Mouse (Mus musculus): ENCODE results near the gene Ssh1. TPM values are rescaled to one million over a fixed set of nuclear protein-coding genes. Genes with fewer than 3 reads are reported as not detected.

Ssh1 gene
- total RNA-seq, 1 experiment from 2014 or later: 22.7 TPM

- DNase-seq: no peak
Observed at GRCm38 (mm10) chr5:113965659-113966185, 28.0 kb downstream of the Ssh1 start.

- DNase-seq: no peak
Observed at GRCm38 (mm10) chr5:113964972-113965371, 28.7 kb downstream of the Ssh1 start.

DNA sequence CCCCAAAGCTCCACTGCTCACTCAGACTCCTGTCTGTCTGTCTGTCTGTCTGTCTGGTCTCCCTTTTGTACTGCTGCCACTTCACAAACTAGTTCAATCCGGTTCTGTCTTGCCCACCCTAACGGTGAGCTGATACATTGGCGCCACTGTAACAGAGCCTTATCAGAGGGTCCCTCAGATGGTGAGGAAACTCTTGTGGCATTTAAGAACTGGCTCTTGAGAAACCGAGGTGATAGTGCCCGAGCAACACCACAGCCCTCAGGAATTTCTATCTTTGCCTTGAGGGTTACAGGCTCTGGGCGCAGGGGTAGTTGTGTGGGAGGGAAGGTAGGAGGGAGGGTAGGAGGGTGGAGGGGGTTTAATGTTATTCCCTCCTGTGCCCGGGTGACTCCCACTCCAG lies 31.9 kb downstream of the Ssh1 start:
- DNase-seq: no peak

DNA sequence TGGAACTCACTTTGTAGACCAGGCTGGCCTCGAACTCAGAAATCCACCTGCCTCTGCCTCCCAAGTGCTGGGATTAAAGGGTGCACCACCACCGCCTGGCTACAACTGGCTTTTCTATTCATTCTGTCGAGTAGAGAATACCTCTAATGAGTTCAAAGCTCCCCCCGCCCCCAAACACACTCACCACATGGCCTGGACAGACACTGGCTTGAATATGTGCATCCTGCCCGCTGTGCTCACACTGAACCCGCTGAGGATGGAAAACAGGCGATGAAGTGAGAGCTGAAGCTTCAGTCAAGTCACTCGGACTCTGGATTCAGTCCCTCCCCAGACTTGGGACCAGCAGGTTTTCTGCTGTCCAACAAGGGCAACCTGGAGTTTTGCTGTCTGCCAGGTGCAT lies 33.3 kb downstream of the Ssh1 start:
- DNase-seq: no peak

GRCm38 (mm10) chr5:113959039-113959438 lies 34.7 kb downstream of the Ssh1 start:
- DNase-seq: no peak

- DNase-seq: peak; percentile 89
Observed at GRCm38 (mm10) chr5:113956510-113956909, 37.2 kb downstream of the Ssh1 start.

DNA sequence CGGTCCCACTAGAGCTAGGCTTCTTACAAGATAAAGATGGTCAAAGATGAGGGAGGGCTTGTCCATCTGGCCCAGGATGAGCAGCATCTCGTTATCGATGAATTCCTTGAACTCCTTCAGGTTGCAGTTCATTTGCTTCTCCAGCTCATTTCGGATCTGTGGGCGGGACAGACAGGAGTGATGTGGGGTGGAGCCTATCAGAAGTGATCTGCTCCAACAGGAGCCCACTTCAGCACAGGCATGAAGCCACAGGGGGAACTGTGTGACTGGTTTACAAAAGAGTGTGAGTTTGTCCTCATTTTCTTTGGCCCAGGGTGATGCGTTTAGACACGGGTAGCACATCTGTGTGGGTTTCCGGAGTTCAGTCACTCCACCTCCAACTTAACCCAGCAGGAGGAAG lies 38.0 kb downstream of the Ssh1 start:
- DNase-seq: no peak

GRCm38 (mm10) chr5:113955281-113955680 lies 38.4 kb downstream of the Ssh1 start:
- DNase-seq: no peak

GRCm38 (mm10) chr5:113954421-113954820 lies 39.3 kb downstream of the Ssh1 start:
- peak; percentile 84 for DNase-seq

GRCm38 (mm10) chr5:113952519-113952918 lies 41.2 kb downstream of the Ssh1 start:
- DNase-seq: no peak

DNA sequence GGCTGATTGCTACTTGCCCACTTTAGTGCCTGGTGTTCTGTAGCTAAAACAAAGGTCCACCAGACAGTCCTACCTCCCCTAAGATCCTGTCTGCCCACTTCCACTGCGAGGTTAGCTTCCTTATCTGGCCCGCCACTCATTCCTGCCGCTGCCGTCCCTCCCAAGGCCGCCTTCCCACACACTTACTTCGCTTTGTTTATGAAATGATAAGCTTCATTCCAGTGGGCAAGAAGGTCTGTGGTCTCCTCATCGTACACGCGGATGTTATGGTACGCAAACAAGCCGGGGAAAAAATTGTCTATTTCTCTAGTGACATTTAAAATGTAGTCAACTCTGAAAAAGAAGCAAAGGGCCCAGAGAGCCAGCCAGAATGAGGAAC lies 42.0 kb downstream of the Ssh1 start:
- no peak for DNase-seq

DNA sequence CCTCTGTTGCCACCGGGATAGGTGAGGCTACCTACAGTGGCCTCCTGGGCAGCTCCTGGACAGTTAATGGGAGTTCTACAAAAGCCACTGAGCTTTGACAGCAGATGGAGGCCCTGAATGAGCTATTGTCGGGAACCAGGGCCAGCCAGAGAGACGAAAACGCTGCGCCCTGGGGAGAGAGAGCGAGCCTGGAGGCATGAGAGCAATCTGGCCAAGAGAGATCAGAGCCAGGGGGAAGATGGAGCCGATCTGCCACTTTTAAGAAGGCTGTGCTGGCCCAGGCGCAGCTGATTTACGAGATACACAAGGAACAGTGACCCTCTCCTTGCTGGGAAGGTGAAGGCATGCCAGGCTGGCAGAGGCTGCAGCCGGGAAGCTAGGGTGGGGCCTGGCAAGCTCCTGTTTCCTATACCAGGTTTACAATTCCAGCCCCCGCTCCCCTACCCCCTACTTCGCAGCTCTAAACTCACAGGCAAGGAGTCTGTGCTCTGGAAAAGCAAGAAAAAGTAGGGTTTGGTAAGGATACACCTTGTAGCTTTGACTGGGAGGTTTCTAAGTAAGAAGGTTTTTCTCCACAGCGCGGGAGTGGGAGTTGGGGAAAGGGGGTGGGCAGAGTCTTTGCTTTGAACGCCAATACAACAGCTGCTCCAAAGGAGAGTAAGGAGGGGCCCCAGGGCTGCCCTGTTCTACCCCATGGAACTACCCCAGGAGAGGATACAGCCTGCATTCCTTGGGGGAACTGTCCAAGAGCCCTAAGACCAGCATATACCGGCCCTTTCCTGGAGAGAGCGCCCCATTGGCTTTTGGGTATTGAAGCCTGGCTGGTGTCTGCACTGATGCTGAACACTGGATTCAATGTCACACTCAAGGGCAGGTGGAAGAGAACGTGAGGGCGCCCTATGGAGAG lies 42.7 kb downstream of the Ssh1 start:
- no peak for DNase-seq

GRCm38 (mm10) chr5:113950133-113950532 lies 43.6 kb downstream of the Ssh1 start:
- no peak for DNase-seq

- no peak for DNase-seq
Observed at GRCm38 (mm10) chr5:113947280-113947679, 46.4 kb downstream of the Ssh1 start.

GRCm38 (mm10) chr5:113945126-113945525 lies 48.6 kb downstream of the Ssh1 start:
- no peak for DNase-seq

DNA sequence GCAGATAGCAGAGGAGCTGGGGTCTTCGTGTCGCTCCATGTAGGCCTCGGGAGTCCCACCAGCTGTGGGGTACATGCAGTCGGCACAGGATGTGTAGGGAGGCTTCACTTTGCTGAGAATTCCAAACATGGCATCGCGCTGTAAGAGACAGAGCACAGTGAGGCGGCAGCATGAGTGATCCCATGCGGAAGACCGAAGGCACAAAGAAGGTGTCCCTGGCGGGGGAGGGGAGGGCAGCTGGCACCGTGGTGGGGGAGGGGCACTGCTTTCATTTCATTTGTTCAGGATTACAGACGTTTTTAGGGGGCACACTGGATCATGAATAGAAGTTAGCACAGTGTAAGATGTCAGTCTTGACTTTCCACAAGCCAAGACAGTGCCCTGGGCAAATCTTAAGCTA lies 50.4 kb downstream of the Ssh1 start:
- DNase-seq: no peak

DNA sequence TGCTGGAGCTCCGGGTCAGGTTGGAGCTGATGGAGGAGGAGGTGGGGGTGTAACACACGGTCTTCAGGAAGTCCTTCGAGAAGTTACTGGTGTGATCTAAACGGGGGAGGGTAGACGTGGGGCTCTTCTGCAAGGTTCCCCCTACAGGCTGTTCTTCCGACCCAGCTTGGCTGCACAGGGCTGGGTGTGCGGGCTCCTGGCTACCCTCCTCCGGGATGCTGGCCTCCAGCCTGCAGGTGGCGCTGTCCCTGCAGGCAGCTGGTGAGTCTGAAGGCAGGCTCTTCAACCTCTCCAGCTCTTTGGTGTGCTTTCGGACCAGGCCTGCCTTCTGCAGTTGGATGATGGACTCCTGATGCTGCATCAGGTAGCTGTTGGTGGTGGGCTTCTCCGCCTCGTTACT lies 51.1 kb downstream of the Ssh1 start:
- no peak for DNase-seq

DNA sequence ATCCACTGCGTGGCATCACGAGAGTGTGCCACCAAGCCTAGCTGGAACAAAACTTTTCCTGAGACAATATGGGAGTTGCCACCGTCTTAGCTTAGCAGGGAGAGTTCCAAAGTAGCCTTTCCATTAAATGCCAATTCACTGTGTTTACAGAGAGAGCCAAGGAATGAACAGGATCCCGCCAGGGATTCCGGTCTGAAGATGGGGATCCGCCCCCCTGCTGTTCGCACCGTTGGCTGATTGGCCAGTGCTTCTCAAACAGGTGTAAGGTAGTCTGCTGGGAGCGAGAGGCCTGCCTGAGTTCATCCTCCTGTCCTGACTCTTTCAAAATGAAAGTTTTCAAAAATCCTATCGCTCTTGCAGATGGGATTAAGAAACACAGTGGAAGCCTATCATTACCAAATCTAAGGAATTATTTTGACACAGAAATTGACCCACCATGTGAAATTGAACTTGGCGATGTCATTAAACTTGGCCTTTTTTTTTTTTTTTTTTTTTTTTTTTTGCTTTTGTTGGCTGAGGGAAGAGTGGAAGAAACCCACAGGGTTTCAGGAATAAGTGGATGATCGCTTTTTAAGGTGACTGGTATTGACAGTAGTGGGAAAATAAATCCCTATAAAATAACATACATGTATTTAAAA lies 54.3 kb downstream of the Ssh1 start:
- no peak for DNase-seq

GRCm38 (mm10) chr5:113937650-113938049 lies 56.0 kb downstream of the Ssh1 start:
- DNase-seq: no peak

- no peak for DNase-seq
Observed at GRCm38 (mm10) chr5:113933889-113934288, 59.8 kb downstream of the Ssh1 start.

DNA sequence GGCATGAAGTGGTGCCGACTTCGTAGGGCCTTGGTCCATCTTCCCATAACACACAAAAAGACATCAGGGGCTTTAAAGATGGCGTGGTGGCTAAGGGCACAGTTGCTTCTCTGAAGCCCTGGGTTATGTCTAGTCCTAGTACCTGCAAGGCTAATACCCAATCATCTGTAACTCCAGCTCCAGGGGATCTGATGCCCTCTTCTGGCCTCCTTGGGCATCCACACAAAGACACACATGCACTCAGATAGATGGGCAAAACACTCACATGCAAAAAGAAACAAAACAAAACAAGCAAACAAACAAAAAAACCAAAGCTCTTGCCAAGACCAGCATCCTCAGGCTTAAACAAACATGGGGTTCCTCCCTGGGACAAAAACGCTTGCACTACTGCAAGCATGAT lies 60.2 kb downstream of the Ssh1 start:
- DNase-seq: no peak

GRCm38 (mm10) chr5:113932310-113932709 lies 61.4 kb downstream of the Ssh1 start:
- no peak for DNase-seq

Measured in adrenal gland, postnatal 25 days (tissue).